Mouse (Mus musculus) olfactory bulb, adult 2 months (tissue): ENCODE results near the gene Olfr573-ps1.

Experiments used
- CTCF ChIP-seq: fragments of 200-500 bp; IDR thresholded peaks from 2 replicates; pipeline ENCODE4 v1.5.1; 2012; ENCODE audit warnings: low read depth, mild to moderate bottlenecking, low read length, moderate library complexity; ENCODE audit not compliant: insufficient read depth
- POLR2A ChIP-seq: fragments of 200-500 bp; IDR thresholded peaks from 2 replicates; pipeline ENCODE4 v1.6.1; 2012; ENCODE audit warnings: mild to moderate bottlenecking, low read depth, low read length, moderate library complexity; ENCODE audit not compliant: insufficient read depth

- TF ChIP-seq CTCF = no peak
- TF ChIP-seq POLR2A = no peak
Measured at GRCm38 (mm10) chr7:102927105-102927504, 15.3 kb downstream of the Olfr573-ps1 start.
